Mouse (Mus musculus): ENCODE data around the gene Mcm9.
A peak's percentile ranks its signal among the peaks of the same experiment; 100 is the strongest.
"Not testable (repeated sequence)": the region's sequence is repeated elsewhere in the genome, so short reads cannot be mapped to it uniquely, and the experiment has no call there.

The Mcm9 gene

GRCm38 (mm10) chr10:53630339-53630738, at the start of gene Mcm9:
Mcm9 (minus strand) TSS chr10:53630439.
- DNase-seq (ENCODE audit: low read depth, low spot score), result not testable (repeated sequence)

- DNase-seq (ENCODE audit: low read depth, low spot score), result no peak
Observed at GRCm38 (mm10) chr10:53661788-53662187, 31.5 kb upstream of the Mcm9 start.

- not testable (repeated sequence) for DNase-seq (ENCODE audit: low read depth, low spot score)
Observed at GRCm38 (mm10) chr10:53654239-53654638, 24.0 kb upstream of the Mcm9 start.

- no peak for DNase-seq (ENCODE audit: low read depth, low spot score)
Observed at GRCm38 (mm10) chr10:53650683-53651082, 20.4 kb upstream of the Mcm9 start.

GRCm38 (mm10) chr10:53641507-53641906, 11.3 kb upstream of the Mcm9 start:
- DNase-seq (ENCODE audit: low read depth, low spot score), result no peak

- DNase-seq (ENCODE audit: low read depth, low spot score), result no peak
Observed at GRCm38 (mm10) chr10:53635246-53635971, 5.2 kb upstream of the Mcm9 start.

- DNase-seq (ENCODE audit: low read depth, low spot score), result no peak
Observed at GRCm38 (mm10) chr10:53634160-53634559, 3.9 kb upstream of the Mcm9 start.

- DNase-seq (ENCODE audit: low read depth, low spot score), result peak; percentile 93
Observed at GRCm38 (mm10) chr10:53629918-53630250, 355 bp downstream of the Mcm9 start.

GRCm38 (mm10) chr10:53629247-53629917, 857 bp downstream of the Mcm9 start:
- peak; percentile 83 for DNase-seq (ENCODE audit: low read depth, low spot score)

- no peak for DNase-seq (ENCODE audit: low read depth, low spot score)
Observed at GRCm38 (mm10) chr10:53615850-53616616, 14.2 kb downstream of the Mcm9 start.

- no peak for DNase-seq (ENCODE audit: low read depth, low spot score)
Observed at GRCm38 (mm10) chr10:53613955-53614354, 16.3 kb downstream of the Mcm9 start.

- DNase-seq (ENCODE audit: low read depth, low spot score), result no peak
Observed at GRCm38 (mm10) chr10:53612172-53612571, 18.1 kb downstream of the Mcm9 start.

- DNase-seq (ENCODE audit: low read depth, low spot score), result no peak
Observed at GRCm38 (mm10) chr10:53608274-53608673, 22.0 kb downstream of the Mcm9 start.

- DNase-seq (ENCODE audit: low read depth, low spot score), result no peak
Observed at GRCm38 (mm10) chr10:53605328-53605727, 24.9 kb downstream of the Mcm9 start.

- peak; percentile 60 for DNase-seq (ENCODE audit: low read depth, low spot score)
Observed at GRCm38 (mm10) chr10:53598821-53599220, 31.4 kb downstream of the Mcm9 start.

- DNase-seq (ENCODE audit: low read depth, low spot score), result no peak
Observed at GRCm38 (mm10) chr10:53597121-53597881, 32.9 kb downstream of the Mcm9 start.

GRCm38 (mm10) chr10:53596677-53597120, 33.5 kb downstream of the Mcm9 start, which contains the start of gene Asf1a:
Asf1a (plus strand) TSS chr10:53596757.
- peak; percentile 85 for DNase-seq (ENCODE audit: low read depth, low spot score)

- no peak for DNase-seq (ENCODE audit: low read depth, low spot score)
Observed at GRCm38 (mm10) chr10:53595744-53596676, 34.2 kb downstream of the Mcm9 start.

- DNase-seq (ENCODE audit: low read depth, low spot score), result no peak
Observed at GRCm38 (mm10) chr10:53585777-53586176, 44.5 kb downstream of the Mcm9 start.

- DNase-seq (ENCODE audit: low read depth, low spot score), result no peak
Observed at GRCm38 (mm10) chr10:53581087-53581486, 49.2 kb downstream of the Mcm9 start.
